Mouse (Mus musculus) adrenal gland, adult 8-10 months (tissue): Measurements from ENCODE around the gene Mansc1. TPM values are rescaled to one million over a fixed set of nuclear protein-coding genes. Genes with fewer than 3 reads are reported as not detected.
A peak's percentile ranks its signal among the peaks of the same experiment; 100 is the strongest.
"Not testable (repeated sequence)": the region's sequence is repeated elsewhere in the genome, so short reads cannot be mapped to it uniquely, and the experiment has no call there.

ENCODE experiments used
- DNase-seq: peaks from one replicate; pipeline ENCODE4 v3.0.0; 2022
- total RNA-seq, 4 experiments: library from RNA; stranded (reverse); gene quantifications; 2 replicates each; pipeline ENCODE4 v1.2.4; 2022

Mansc1 gene
- 10 to 100 TPM in 1 of 4 experiments, 1 to 10 TPM in 3; 5.4 to 10.2 (median 7.8) TPM for total RNA-seq

GRCm38 (mm10) chr6:134631947-134632687, at the start of gene Mansc1:
Mansc1 (minus strand) TSS chr6:134632488.
- DNase-seq, result peak; percentile 34

GRCm38 (mm10) chr6:134679330-134679729, 47.0 kb upstream of the Mansc1 start:
- DNase-seq, result not testable (repeated sequence)

GRCm38 (mm10) chr6:134678037-134678436, 45.7 kb upstream of the Mansc1 start:
- no peak for DNase-seq

- DNase-seq, result no peak
These were observed 45.2 kb upstream of the Mansc1 start for GRCm38 (mm10) chr6:134677504-134677903.

- not testable (repeated sequence) for DNase-seq
These were observed 41.4 kb upstream of the Mansc1 start for GRCm38 (mm10) chr6:134673712-134674111.

GRCm38 (mm10) chr6:134670881-134671411, 38.7 kb upstream of the Mansc1 start:
- DNase-seq, result no peak

- no peak for DNase-seq
These were observed 37.0 kb upstream of the Mansc1 start for GRCm38 (mm10) chr6:134669179-134669865.

GRCm38 (mm10) chr6:134668519-134668918, 36.2 kb upstream of the Mansc1 start:
- DNase-seq, result no peak

- DNase-seq, result no peak
These were observed 33.5 kb upstream of the Mansc1 start for GRCm38 (mm10) chr6:134665817-134666216.

GRCm38 (mm10) chr6:134664573-134664972, 32.3 kb upstream of the Mansc1 start:
- no peak for DNase-seq

GRCm38 (mm10) chr6:134660714-134661406, 28.6 kb upstream of the Mansc1 start:
- no peak for DNase-seq

GRCm38 (mm10) chr6:134659108-134659958, 27.0 kb upstream of the Mansc1 start:
- peak; percentile 31 for DNase-seq

GRCm38 (mm10) chr6:134656527-134656926, 24.2 kb upstream of the Mansc1 start:
- no peak for DNase-seq

GRCm38 (mm10) chr6:134648356-134648755, 16.1 kb upstream of the Mansc1 start:
- no peak for DNase-seq

GRCm38 (mm10) chr6:134647621-134648020, 15.3 kb upstream of the Mansc1 start:
- no peak for DNase-seq

- DNase-seq, result no peak
These were observed 14.5 kb upstream of the Mansc1 start for GRCm38 (mm10) chr6:134646835-134647234.

- no peak for DNase-seq
These were observed 11.0 kb upstream of the Mansc1 start for GRCm38 (mm10) chr6:134643296-134643695.

- no peak for DNase-seq
These were observed 9.6 kb upstream of the Mansc1 start for GRCm38 (mm10) chr6:134641738-134642446.

GRCm38 (mm10) chr6:134640485-134641475, 8.5 kb upstream of the Mansc1 start:
- DNase-seq, result peak; percentile 89

- DNase-seq, result no peak
These were observed 7.6 kb upstream of the Mansc1 start for GRCm38 (mm10) chr6:134639900-134640299.
